Mouse (Mus musculus) CD4-positive naive resting alpha-beta T cell, adult 76 days (primary cell): Measurements from ENCODE around the gene Ttbk2. TPM values are rescaled to one million over a fixed set of nuclear protein-coding genes. Genes with fewer than 3 reads are reported as not detected.

ENCODE experiments used
- total RNA-seq: library from RNA; stranded (reverse); gene quantifications from one replicate; pipeline ENCODE4 v1.2.4, GENCODE M21; 2023

Ttbk2 gene
- total RNA-seq = 10.1 TPM

GRCm38 (mm10) chr2:120850424-120851082 is at the start of gene Ttbk2:
TSS of gene Ttbk2 (minus strand) at chr2:120850604.

GRCm38 (mm10) chr2:120849449-120850423 is 668 bp downstream of the Ttbk2 start, which contains the start of gene Cdan1:
TSS of gene Cdan1 (minus strand) at chr2:120850128.

Other genes with a start within 250 kb of the Ttbk2 start
- gene Haus2, start 241.2 kb downstream of the Ttbk2 start, total RNA-seq = 21.7 TPM
- 12.3 TPM for gene Lrrc57, start 241.1 kb downstream of the Ttbk2 start, total RNA-seq
- 1.2 TPM for gene Stard9, start 221.5 kb downstream of the Ttbk2 start, total RNA-seq
- 28.8 TPM for gene Cdan1, start 476 bp downstream of the Ttbk2 start, total RNA-seq
- gene Ubr1, start 120.1 kb upstream of the Ttbk2 start, total RNA-seq = 75.4 TPM
- 29.9 TPM for gene Tmem62, start 126.4 kb upstream of the Ttbk2 start, total RNA-seq
- gene Ccndbp1, start 157.8 kb upstream of the Ttbk2 start, total RNA-seq = 85.0 TPM
- gene Epb42, start 186.5 kb upstream of the Ttbk2 start, total RNA-seq = 2.8 TPM
- not detected for gene Tgm5, start 235.2 kb upstream of the Ttbk2 start, total RNA-seq